ENCODE assay signal across 10 mouse cellular contexts in the genomic region with DNA sequence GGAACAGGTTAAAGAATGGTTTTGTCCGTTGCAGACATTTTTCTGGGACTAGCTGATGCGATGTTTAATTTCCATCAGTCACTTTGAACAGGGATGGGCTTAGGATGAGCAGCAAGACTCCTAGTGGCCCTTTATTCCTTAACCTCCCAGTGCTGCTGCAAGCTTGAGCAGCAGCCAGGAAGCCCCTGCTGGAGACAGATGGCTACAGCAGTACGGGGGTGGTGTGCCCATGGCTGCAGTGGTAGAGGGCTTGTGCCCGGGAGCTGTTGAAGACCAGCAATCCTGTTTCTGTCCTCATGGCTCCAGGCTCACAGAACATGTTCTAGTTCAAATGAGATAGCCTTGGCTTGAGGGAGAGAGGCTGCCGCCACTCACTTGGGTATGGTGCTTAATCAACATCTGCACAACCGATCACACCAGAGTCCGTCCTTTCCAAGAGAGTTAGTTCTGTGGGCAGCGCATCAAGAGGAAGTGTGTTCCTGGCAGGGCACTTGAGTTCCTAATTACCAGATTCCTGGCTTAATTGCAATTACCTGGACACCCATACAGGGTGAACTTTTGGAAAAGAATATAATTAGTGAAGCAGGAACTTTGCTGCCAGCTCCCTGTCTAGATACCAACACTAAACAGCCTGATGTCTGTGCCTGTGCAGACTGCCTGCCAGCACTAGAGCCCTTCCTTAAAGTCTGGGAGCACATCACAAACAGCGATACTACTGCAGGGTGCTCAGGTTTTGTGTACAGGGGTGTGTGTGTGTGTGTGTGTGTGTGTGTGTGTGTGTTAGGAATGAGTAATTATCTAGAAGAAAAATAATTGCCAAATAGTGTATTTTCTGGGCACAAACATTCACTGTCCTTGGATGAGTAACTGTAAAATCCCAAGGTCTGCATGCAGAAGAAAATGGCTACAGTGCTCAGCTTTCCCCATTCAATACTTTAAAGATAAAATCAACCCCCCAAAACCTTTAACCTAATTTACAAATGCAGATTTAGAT.
DNase-seq lines count a peak whose midpoint lies in the region; ATAC-seq and TF ChIP-seq lines count a peak whose summit lies in the region.
"Had no signal": no experiment of that assay in that cellular context is flagged by ENCODE, and none has a peak within 500 bp of the region (broad histone marks: within the 10 kb centered on the region; RNA-seq: fewer than 3 reads in every experiment).

No protein-coding gene starts in this region.

- no peak for TF ChIP-seq POLR2A in brain, embryonic 14.5 days (IDR thresholded peaks at IDR 0.05; ENCODE audit: borderline replicate concordance, extremely low read depth, insufficient read depth, insufficient read length, poor library complexity, severe bottlenecking)

- no peak overlapping the region for H3K4me2 ChIP-seq in heart, postnatal 0 days (ENCODE audit: low read depth, low read length)
- H3K4me2 ChIP-seq in midbrain, embryonic 11.5 days = no peak overlapping the region
- H3K4me2 ChIP-seq in midbrain, embryonic 15.5 days = no peak overlapping the region
- H3K4me2 ChIP-seq in midbrain, postnatal 0 days (ENCODE audit: low read depth, low read length, poor library complexity, severe bottlenecking) = no peak overlapping the region
- H3K4me2 ChIP-seq: stomach, embryonic 15.5 days had no signal

- DNase-seq in heart, postnatal 0 days (ENCODE audit: low spot score) = no peak
- no peak for DNase-seq in heart, adult 9 months (ENCODE audit: low spot score in 2 of 2)
- DNase-seq in midbrain, embryonic 11.5 days (ENCODE audit: low spot score, missing footprints) = no peak
- DNase-seq in brain, embryonic 14.5 days (ENCODE audit: low read depth) = peak; percentile 77
- peak; percentile 56 for DNase-seq in midbrain, postnatal 0 days (ENCODE audit: low spot score)
- no peak for DNase-seq in ovary, postnatal 10 days (ENCODE audit: low spot score)
- DNase-seq: layer of hippocampus, postnatal 36 days had no signal

- TF ChIP-seq CTCF in heart, postnatal 0 days (IDR thresholded peaks at IDR 0.05; ENCODE audit: low read depth) = peak; percentile 31
- TF ChIP-seq CTCF in brain, embryonic 14.5 days (IDR thresholded peaks at IDR 0.05; ENCODE audit: borderline replicate concordance, extremely low read depth, insufficient read depth, insufficient read length) = peak; percentile 60; the same call in 1 of the 2 replicates
- peak; percentile 61 for TF ChIP-seq CTCF in midbrain, postnatal 0 days (IDR thresholded peaks at IDR 0.05)

- peaks cover 31% of the 10 kb centered on the region; the same call in 1 of the 2 replicates for H3K4me1 ChIP-seq in heart, postnatal 0 days (ENCODE audit: control insufficient read depth, insufficient read depth)
- 0 out of 2 replicates have a peak, but pooled peaks cover 2% of the 10 kb centered on the region for H3K4me1 ChIP-seq in midbrain, embryonic 11.5 days (ENCODE audit: control insufficient read depth, insufficient read depth, low read length)
- H3K4me1 ChIP-seq in midbrain, embryonic 15.5 days = peaks cover 48% of the 10 kb centered on the region
- H3K4me1 ChIP-seq in midbrain, postnatal 0 days (ENCODE audit: insufficient read depth, low read length) = peaks cover 12% of the 10 kb centered on the region; the same call in 1 of the 2 replicates

- H3K27me3 ChIP-seq in heart, postnatal 0 days (ENCODE audit: control insufficient read depth, insufficient read depth, low read length) = no peaks in the 10 kb centered on the region
- no peaks in the 10 kb centered on the region for H3K27me3 ChIP-seq in midbrain, embryonic 11.5 days (ENCODE audit: control insufficient read depth, insufficient read depth, low read length)
- no peaks in the 10 kb centered on the region for H3K27me3 ChIP-seq in midbrain, embryonic 15.5 days (replicated peaks)
- H3K27me3 ChIP-seq in midbrain, postnatal 0 days (ENCODE audit: insufficient read depth, low read length) = no peaks in the 10 kb centered on the region
- H3K27me3 ChIP-seq: stomach, embryonic 15.5 days had no signal

- H3K27ac ChIP-seq in heart, postnatal 0 days (ENCODE audit: low read depth) = no peak overlapping the region
- no peak overlapping the region for H3K27ac ChIP-seq in midbrain, embryonic 11.5 days (ENCODE audit: low read depth, low read length)
- no peak overlapping the region for H3K27ac ChIP-seq in midbrain, embryonic 15.5 days
- H3K27ac ChIP-seq in midbrain, postnatal 0 days (ENCODE audit: low read depth, low read length) = no peak overlapping the region
- H3K27ac ChIP-seq: macrophage; stomach, embryonic 15.5 days had no signal

- H3K9me3 ChIP-seq in heart, postnatal 0 days (replicated peaks; ENCODE audit: control insufficient read depth, low read length) = no peaks in the 10 kb centered on the region
- H3K9me3 ChIP-seq in midbrain, embryonic 11.5 days (ENCODE audit: control insufficient read depth, low read length) = no peaks in the 10 kb centered on the region
- no peaks in the 10 kb centered on the region for H3K9me3 ChIP-seq in midbrain, embryonic 15.5 days
- no peaks in the 10 kb centered on the region for H3K9me3 ChIP-seq in midbrain, postnatal 0 days (ENCODE audit: low read length)
- H3K9me3 ChIP-seq: stomach, embryonic 15.5 days had no signal

- no peaks in the 10 kb centered on the region for H3K36me3 ChIP-seq in heart, postnatal 0 days (replicated peaks; ENCODE audit: control insufficient read depth, insufficient read depth, low read length)
- H3K36me3 ChIP-seq in midbrain, embryonic 11.5 days (ENCODE audit: control insufficient read depth, insufficient read depth, low read length) = no peaks in the 10 kb centered on the region
- no peaks in the 10 kb centered on the region for H3K36me3 ChIP-seq in midbrain, embryonic 15.5 days (replicated peaks)
- no peaks in the 10 kb centered on the region for H3K36me3 ChIP-seq in midbrain, postnatal 0 days (ENCODE audit: insufficient read depth, low read length)
- H3K36me3 ChIP-seq: stomach, embryonic 15.5 days had no signal

- WGBS in heart, postnatal 0 days = 77% methylated on average over 9 of the region's 9 CpGs
- WGBS in midbrain, embryonic 11.5 days = 82% methylated on average over 9 of the region's 9 CpGs
- 73% methylated on average over 9 of the region's 9 CpGs for whole genome bisulfite sequencing in midbrain, embryonic 15.5 days
- WGBS in midbrain, postnatal 0 days = 68% methylated on average over 9 of the region's 9 CpGs

- H3K9ac ChIP-seq in heart, postnatal 0 days (replicated peaks; ENCODE audit: low read depth, low read length) = no peak overlapping the region
- H3K9ac ChIP-seq in midbrain, embryonic 11.5 days (ENCODE audit: low read length) = no peak overlapping the region
- no peak overlapping the region for H3K9ac ChIP-seq in midbrain, embryonic 15.5 days
- H3K9ac ChIP-seq in midbrain, postnatal 0 days (replicated peaks; ENCODE audit: low read length, poor library complexity, severe bottlenecking) = no peak overlapping the region
- H3K9ac ChIP-seq: stomach, embryonic 15.5 days had no signal

- H3K4me3 ChIP-seq in heart, postnatal 0 days (ENCODE audit: low read depth, low read length) = no peak overlapping the region
- H3K4me3 ChIP-seq in midbrain, embryonic 11.5 days (ENCODE audit: low read depth, low read length) = no peak overlapping the region
- no peak overlapping the region for H3K4me3 ChIP-seq in midbrain, embryonic 15.5 days
- H3K4me3 ChIP-seq in midbrain, postnatal 0 days (ENCODE audit: low read depth, low read length) = no peak overlapping the region
- H3K4me3 ChIP-seq: stomach, embryonic 15.5 days had no signal

- ATAC-seq in heart, postnatal 0 days (ENCODE audit: insufficient read depth, low read depth) = 0 out of 2 replicates have a peak, but pooled peaks have one; percentile 22
- ATAC-seq in midbrain, embryonic 11.5 days (ENCODE audit: low FRiP score) = 0 out of 2 replicates have a peak, but pooled peaks have one; percentile 44
- ATAC-seq in midbrain, embryonic 15.5 days (replicated peaks) = no peak; the same call in 1 of the 2 replicates
- peak; percentile 52; the same call in 1 of the 2 replicates for ATAC-seq in midbrain, postnatal 0 days (ENCODE audit: low FRiP score)

- no peak for TF ChIP-seq EP300 in heart, postnatal 0 days (IDR thresholded peaks at IDR 0.05; ENCODE audit: low read depth)

Comparison
In these comparisons a context has a peak if more than half of its experiments do, and no peak if none do; other contexts are left out.
1. DNase-seq: peak in brain, embryonic 14.5 days (single experiment) and midbrain, postnatal 0 days (single experiment); none in heart, postnatal 0 days (single experiment), heart, adult 9 months (0 of 2), midbrain, embryonic 11.5 days (single experiment) and ovary, postnatal 10 days (single experiment).
2. Peak in every context shown above with its lines, with median percentiles within 50 percentile points of each other: CTCF ChIP-seq.